Mouse (Mus musculus) layer of hippocampus, postnatal 14 days (tissue): ENCODE data around the gene Hrasls. TPM values are rescaled to one million over a fixed set of nuclear protein-coding genes. Genes with fewer than 3 reads are reported as not detected.

ENCODE experiments used
- total RNA-seq, 2 experiments: library from RNA; stranded (reverse); gene quantifications; 2 replicates each; pipeline ENCODE4 v1.2.3; 2021

Hrasls gene
- total RNA-seq, 2 experiments from 2014 or later, result 11.0 to 12.2 TPM

Other genes starting within 250 kb of the Hrasls start
- gene Atp13a5, start 169.0 kb downstream of the Hrasls start, total RNA-seq, result 10 to 100 TPM; 12.2 to 12.7 TPM